ENCODE assay signal across 9 mouse cellular contexts in the genomic region with DNA sequence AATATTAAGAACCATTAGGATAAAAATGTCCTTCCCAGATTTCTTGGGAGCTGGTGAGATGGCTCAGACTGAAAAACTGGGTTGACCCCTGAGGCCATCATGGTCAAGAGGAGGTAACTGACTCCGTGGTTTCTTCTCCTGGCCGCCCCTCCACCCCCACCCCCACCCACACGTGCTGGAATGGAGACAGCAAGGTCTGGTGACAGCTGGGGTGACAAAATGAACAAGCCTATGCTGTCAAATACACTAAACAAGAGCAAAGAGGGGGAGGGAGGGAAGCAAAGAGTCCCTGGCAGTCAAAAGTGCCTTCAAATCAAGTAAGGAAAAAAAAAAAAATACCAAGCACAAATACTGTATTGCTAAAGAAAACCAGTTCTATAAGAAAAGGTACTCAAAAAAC. TPM values are rescaled to one million over a fixed set of nuclear protein-coding genes. Genes with fewer than 3 reads are reported as not detected.
A peak's percentile ranks its signal among the peaks of the same experiment; 100 is the strongest.
DNase-seq lines count a peak whose midpoint lies in the region; ATAC-seq and TF ChIP-seq lines count a peak whose summit lies in the region.
"Had no signal": no experiment of that assay in that cellular context is flagged by ENCODE, and none has a peak within 500 bp of the region (broad histone marks: within the 10 kb centered on the region; RNA-seq: fewer than 3 reads in every experiment).

No protein-coding gene starts in this region.

- TF ChIP-seq CTCF in lung, postnatal 0 days (IDR thresholded peaks at IDR 0.05) = no peak

- DNase-seq in cerebellum, postnatal 10 days = peak; percentile 7 to 11
- DNase-seq in cerebellum, adult 9-10 months = no peak
- no peak for DNase-seq in lung, postnatal 0 days (ENCODE audit: low spot score)
- DNase-seq in lung, postnatal 10 days = no peak
- DNase-seq in testis, postnatal 14 days (ENCODE audit: low spot score) = no peak
- no peak for DNase-seq in right cerebral cortex, postnatal 14 days
- DNase-seq: lung, adult 18-20 months had no signal

- no peak overlapping the region for H3K9ac ChIP-seq in lung, postnatal 0 days (replicated peaks; ENCODE audit: low read depth)
- no peak overlapping the region for H3K9ac ChIP-seq in limb, embryonic 15.5 days
- H3K9ac ChIP-seq in stomach, embryonic 16.5 days (ENCODE audit: low read length) = peak overlapping the region; percentile 35; the same call in 1 of the 2 replicates

- no peaks in the 10 kb centered on the region for H3K27me3 ChIP-seq in lung, postnatal 0 days (replicated peaks; ENCODE audit: insufficient read depth, low read length)
- H3K27me3 ChIP-seq in limb, embryonic 15.5 days = no peaks in the 10 kb centered on the region
- no peaks in the 10 kb centered on the region for H3K27me3 ChIP-seq in stomach, embryonic 16.5 days (ENCODE audit: control insufficient read depth, insufficient read depth, low read length)

- no peak for ATAC-seq in lung, postnatal 0 days
- no peak for ATAC-seq in limb, embryonic 15.5 days (ENCODE audit: insufficient number of reproducible peaks, low FRiP score, low TSS enrichment, low read depth)
- no peak for ATAC-seq in stomach, embryonic 16.5 days (ENCODE audit: insufficient read depth, low FRiP score)

- no peak overlapping the region for H3K27ac ChIP-seq in lung, postnatal 0 days (ENCODE audit: low read length)
- H3K27ac ChIP-seq in limb, embryonic 15.5 days = no peak overlapping the region
- no peak overlapping the region for H3K27ac ChIP-seq in stomach, embryonic 16.5 days (ENCODE audit: low read length)

- H3K4me3 ChIP-seq in lung, postnatal 0 days (ENCODE audit: low read depth, low read length) = no peak overlapping the region
- H3K4me3 ChIP-seq in limb, embryonic 15.5 days = peak overlapping the region; percentile 96; the same call in 1 of the 2 replicates
- H3K4me3 ChIP-seq in stomach, embryonic 16.5 days (replicated peaks; ENCODE audit: low read length) = peak overlapping the region; percentile 71

- no peak for TF ChIP-seq EP300 in lung, postnatal 0 days (IDR thresholded peaks at IDR 0.05)

- H3K4me1 ChIP-seq in lung, postnatal 0 days (ENCODE audit: insufficient read depth, low read depth, low read length) = no peaks in the 10 kb centered on the region; the same call in 1 of the 2 replicates
- H3K4me1 ChIP-seq in limb, embryonic 15.5 days = peaks cover 16% of the 10 kb centered on the region
- H3K4me1 ChIP-seq in stomach, embryonic 16.5 days (ENCODE audit: control insufficient read depth, insufficient read depth, low read length) = peaks cover 15% of the 10 kb centered on the region

- no peaks in the 10 kb centered on the region for H3K9me3 ChIP-seq in lung, postnatal 0 days (ENCODE audit: low read length)
- H3K9me3 ChIP-seq in limb, embryonic 15.5 days = no peaks in the 10 kb centered on the region
- no peaks in the 10 kb centered on the region for H3K9me3 ChIP-seq in stomach, embryonic 16.5 days (replicated peaks; ENCODE audit: control insufficient read depth, low read length)

- H3K36me3 ChIP-seq in lung, postnatal 0 days (ENCODE audit: insufficient read depth, low read length) = peaks cover 11% of the 10 kb centered on the region; the same call in 1 of the 2 replicates
- peaks cover 5% of the 10 kb centered on the region; the same call in 1 of the 2 replicates for H3K36me3 ChIP-seq in limb, embryonic 15.5 days
- H3K36me3 ChIP-seq in stomach, embryonic 16.5 days (ENCODE audit: control insufficient read depth, insufficient read depth, low read length) = no peaks in the 10 kb centered on the region

- 19% methylated on average over 3 of the region's 3 CpGs for WGBS in lung, postnatal 0 days
- 26% methylated on average over 3 of the region's 3 CpGs for WGBS in limb, embryonic 15.5 days
- 11% methylated on average over 3 of the region's 3 CpGs for WGBS in stomach, embryonic 16.5 days

- peak overlapping the region; percentile 63 for H3K4me2 ChIP-seq in lung, postnatal 0 days (replicated peaks; ENCODE audit: low read depth, low read length)
- H3K4me2 ChIP-seq in limb, embryonic 15.5 days = peak overlapping the region; percentile 52
- H3K4me2 ChIP-seq in stomach, embryonic 16.5 days (ENCODE audit: low read depth, low read length) = peak overlapping the region; percentile 94

RNA-seq across cellular contexts. Expression of gene Dhx15, which starts 2.1 kb away (rescaled TPM):
- polyA plus RNA-seq in lung, postnatal 0 days (2015; fragmentation: Nextera tagmentation; extraction: Ambion mirVana) = 62.6 and 68.8 TPM in 2 replicates
- 134 and 139 TPM in 2 replicates for polyA plus RNA-seq in limb, embryonic 15.5 days (2015; fragmentation: Nextera tagmentation; extraction: Ambion mirVana)
- polyA plus RNA-seq in stomach, embryonic 16.5 days (2015; fragmentation: Nextera tagmentation; extraction: Ambion mirVana) = 141 and 142 TPM in 2 replicates

Comparison
In these comparisons a context has a peak if more than half of its experiments do, and no peak if none do; other contexts are left out.
1. DNase-seq: peak in cerebellum, postnatal 10 days (2 of 2); none in cerebellum, adult 9-10 months (single experiment), lung, postnatal 0 days (single experiment), lung, postnatal 10 days (single experiment), testis, postnatal 14 days (single experiment) and right cerebral cortex, postnatal 14 days (single experiment).
2. Peak in every context shown above with its lines, with median percentiles within 50 percentile points of each other: H3K4me2 ChIP-seq.